Mouse (Mus musculus) lung, postnatal 10 days (tissue): ENCODE measurements around the gene Gba.
"Not testable (repeated sequence)": the region's sequence is repeated elsewhere in the genome, so short reads cannot be mapped to it uniquely, and the experiment has no call there.

ENCODE experiments used
- DNase-seq: peaks from one replicate; pipeline ENCODE4 v3.0.0; 2021

The Gba gene

GRCm38 (mm10) chr3:89216407-89216806 is 13.7 kb downstream of the Gba start:
- DNase-seq, result not testable (repeated sequence)

- DNase-seq, result peak; percentile 66
These were observed 15.5 kb downstream of the Gba start for GRCm38 (mm10) chr3:89218271-89218670.

- no peak for DNase-seq
These were observed 16.8 kb downstream of the Gba start for GRCm38 (mm10) chr3:89219546-89219945.

GRCm38 (mm10) chr3:89221167-89221566 is 18.4 kb downstream of the Gba start:
- DNase-seq, result no peak

GRCm38 (mm10) chr3:89224796-89225195 is 22.1 kb downstream of the Gba start:
- DNase-seq, result no peak

DNA sequence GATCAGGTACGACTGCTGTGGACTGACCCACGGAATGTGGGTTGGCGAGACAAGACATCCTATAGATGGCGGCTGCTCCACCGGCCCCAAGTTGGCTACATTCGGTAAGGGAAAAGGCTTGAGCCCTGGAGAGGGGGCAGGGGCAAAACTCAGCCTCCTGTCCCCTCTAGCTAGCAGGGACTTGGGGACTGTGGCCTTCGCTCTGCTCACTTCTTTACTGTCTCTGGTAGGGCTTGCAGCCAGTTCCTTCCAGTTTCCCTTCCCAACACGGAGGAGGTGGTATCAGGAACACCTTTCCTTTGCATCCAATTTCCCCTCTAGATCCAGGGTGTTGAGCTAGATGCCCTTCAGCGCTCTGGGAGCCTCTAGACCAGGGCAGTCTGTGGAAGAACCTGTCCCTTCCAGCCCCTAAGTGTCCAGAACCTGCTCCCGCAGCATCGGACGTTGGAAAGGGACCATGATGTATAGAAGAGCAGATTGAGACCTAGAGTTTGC is 22.6 kb downstream of the Gba start:
- DNase-seq, result no peak

DNA sequence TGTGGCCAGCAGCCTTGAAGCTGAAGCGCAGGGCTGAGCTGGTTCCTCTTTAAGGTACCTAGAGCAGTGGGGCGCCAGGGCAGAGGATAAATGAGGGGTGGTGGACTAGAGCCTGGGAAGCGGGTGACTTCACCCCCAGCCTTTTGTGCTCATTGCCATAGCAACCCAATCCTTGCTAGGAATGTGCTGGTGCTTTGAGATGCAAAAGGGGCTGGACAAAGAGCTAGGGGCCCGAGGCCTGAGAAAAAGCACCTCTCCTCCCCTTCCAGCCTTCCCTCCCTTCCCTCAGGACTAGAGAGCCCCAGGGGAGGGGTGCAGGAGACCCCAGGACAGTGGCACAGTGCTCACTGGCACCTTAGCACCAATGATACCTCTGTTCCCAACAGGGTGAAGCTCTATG is 23.2 kb downstream of the Gba start:
- no peak for DNase-seq

- DNase-seq, result no peak
These were observed 23.6 kb downstream of the Gba start for GRCm38 (mm10) chr3:89226361-89226760.

DNA sequence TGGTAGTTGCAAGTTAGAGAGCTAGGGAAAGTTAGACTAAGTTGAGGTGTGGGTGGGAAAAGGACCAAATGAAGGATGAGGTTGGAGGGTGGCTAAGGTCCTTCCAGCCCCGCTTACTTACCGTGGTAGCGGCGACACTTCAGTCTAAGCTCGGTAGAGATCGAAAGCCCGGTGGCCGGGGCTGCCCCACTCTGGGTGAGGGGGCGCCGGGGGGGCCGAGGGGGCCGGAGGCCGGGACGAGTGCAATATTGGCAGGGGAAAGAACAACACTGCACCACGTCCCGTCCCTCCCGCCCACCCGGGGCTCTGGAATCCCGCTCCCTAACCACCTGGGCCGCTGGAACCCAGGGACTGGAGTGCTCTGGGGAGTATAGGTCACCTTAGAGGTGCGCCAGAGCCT is 24.2 kb downstream of the Gba start, which contains the start of gene Mtx1:
Mtx1 (minus strand) TSS at position 189 of the 400 bp plus-strand sequence.
- DNase-seq, result no peak

- peak; percentile 95 for DNase-seq
These were observed 24.8 kb downstream of the Gba start for GRCm38 (mm10) chr3:89227307-89228179.

GRCm38 (mm10) chr3:89228180-89228549 is 25.4 kb downstream of the Gba start:
- DNase-seq, result peak; percentile 93

DNA sequence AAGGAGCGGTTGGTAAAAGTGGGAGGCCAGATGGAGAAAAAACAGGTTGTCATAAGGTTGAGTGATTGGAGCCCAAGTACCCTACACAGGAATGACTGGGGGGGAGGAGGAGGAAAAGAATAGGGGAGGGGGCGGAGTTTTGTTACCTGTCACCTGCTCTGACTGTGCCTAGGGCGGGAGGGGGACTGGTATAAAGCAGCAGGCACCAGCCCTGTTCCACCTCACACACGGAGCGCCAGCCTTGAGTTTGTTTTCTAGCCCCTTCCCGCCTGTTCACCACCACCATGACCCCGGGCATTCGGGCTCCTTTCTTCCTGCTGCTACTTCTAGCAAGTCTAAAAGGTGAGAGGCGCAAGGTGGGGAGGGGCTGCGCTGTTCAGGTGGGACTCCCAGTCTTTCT is 26.1 kb downstream of the Gba start, which contains the start of gene Muc1:
Muc1 (plus strand) TSS at position 222 of the 400 bp plus-strand sequence.
- peak; percentile 66 for DNase-seq

GRCm38 (mm10) chr3:89229276-89229675 is 26.5 kb downstream of the Gba start:
- no peak for DNase-seq

DNA sequence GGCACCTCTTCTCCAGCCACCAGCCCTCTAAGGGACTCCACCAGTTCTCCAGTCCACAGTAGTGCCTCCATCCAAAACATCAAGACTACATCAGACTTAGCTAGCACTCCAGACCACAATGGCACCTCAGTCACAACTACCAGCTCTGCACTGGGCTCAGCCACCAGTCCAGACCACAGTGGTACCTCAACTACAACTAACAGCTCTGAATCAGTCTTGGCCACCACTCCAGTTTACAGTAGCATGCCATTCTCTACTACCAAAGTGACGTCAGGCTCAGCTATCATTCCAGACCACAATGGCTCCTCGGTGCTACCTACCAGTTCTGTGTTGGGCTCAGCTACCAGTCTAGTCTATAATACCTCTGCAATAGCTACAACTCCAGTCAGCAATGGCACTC is 27.8 kb downstream of the Gba start:
- DNase-seq, result no peak

GRCm38 (mm10) chr3:89231345-89231744 is 28.6 kb downstream of the Gba start:
- DNase-seq, result no peak

- DNase-seq, result no peak
These were observed 29.1 kb downstream of the Gba start for GRCm38 (mm10) chr3:89231772-89232275.

DNA sequence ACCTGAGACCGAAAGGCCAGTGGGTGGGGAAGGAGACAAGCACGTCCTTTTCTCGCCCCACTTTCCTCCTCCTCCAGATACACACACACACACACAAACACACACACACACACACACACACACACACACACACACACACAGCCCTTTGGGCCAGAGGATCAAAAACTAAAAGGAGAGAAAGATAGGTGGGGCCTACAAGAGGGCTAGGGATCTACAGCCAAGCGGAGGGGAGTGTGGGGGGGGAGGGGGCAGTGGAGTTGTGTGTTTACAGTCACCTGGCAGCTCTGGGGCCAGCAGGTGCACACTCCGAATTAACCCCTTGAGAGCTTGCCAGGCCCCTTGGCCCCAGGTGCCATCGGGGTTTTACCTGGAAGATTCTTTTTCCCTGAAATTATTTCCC is 29.9 kb downstream of the Gba start:
- peak; percentile 70 for DNase-seq

- peak; percentile 66 for DNase-seq
These were observed 30.9 kb downstream of the Gba start for GRCm38 (mm10) chr3:89233562-89234110.

GRCm38 (mm10) chr3:89236516-89236915 is 33.8 kb downstream of the Gba start:
- DNase-seq, result no peak

DNA sequence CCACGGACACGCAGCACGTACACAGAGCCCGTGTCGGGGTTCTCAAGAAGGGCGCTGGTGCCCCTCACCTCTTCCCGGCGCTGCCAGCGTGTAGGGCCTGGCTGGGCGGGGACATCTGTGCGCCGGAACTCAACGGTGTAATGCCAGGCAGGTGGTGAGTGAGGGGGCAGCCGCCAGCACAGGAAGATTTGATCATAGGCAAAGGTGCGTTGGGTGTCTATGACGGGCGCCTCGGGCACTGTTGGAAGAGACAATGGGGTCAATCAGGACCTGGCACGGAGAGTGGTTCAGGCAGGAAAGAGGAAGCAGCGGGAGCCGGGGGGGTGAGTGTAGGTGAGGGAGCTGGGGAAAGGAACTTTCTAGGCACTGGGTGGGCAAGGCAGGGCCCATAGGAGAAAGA is 35.0 kb downstream of the Gba start:
- DNase-seq, result peak; percentile 11

DNA sequence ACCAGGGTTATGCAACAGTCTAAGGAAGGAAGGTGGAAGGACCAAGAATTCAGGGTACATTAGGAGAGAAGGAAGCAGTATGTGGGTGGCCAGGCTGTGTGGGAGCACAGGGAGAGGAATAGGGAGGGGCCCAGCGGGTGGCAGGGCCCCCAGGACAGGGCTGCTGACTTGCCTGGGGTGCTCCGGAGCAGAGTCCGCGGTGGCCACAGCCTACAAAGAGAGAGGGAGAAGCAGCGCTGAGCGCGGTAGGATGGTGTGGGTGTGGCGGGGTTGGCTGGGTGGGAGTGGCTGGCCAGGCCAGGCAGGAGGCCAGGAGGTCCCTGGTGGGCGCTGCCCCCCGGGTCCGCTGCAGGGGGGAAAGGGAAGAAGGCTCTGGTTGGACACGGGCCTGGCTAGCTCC is 35.8 kb downstream of the Gba start:
- no peak for DNase-seq

- DNase-seq, result peak; percentile 86
These were observed 39.7 kb downstream of the Gba start for GRCm38 (mm10) chr3:89242331-89242895.

DNA sequence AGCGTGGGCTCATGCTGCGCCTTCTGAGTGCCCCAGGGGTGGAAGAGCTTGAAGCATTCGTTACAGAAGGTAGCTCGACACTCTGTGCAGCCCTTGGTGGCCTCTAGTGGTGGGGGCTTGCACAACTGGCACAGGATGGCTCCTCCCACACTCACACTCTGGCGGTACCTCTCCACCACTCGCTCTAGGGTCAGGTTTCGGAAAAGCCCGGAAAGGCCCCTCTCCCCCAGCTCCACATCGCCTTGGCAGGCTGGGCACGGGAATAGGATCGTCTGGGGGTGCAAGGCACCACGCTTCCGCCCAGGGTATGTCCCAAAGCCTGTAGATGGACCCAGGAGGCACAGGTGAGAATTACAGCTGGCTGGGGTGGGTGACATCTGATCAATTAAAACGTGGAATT is 40.9 kb downstream of the Gba start:
- DNase-seq, result peak; percentile 84
